Mouse (Mus musculus) hindbrain, postnatal 0 days (tissue): Measurements from ENCODE around the gene L3mbtl2. TPM values are rescaled to one million over a fixed set of nuclear protein-coding genes. Genes with fewer than 3 reads are reported as not detected.
A peak's percentile ranks its signal among the peaks of the same experiment; 100 is the strongest.

Experiments
- ATAC-seq: fragments of 200-750 bp; cut with Nextera tagmentation; 2 replicates; pipeline ENCODE4 v1.8.0; 2017; ENCODE audit warnings: mild to moderate bottlenecking, moderate TSS enrichment, moderate library complexity
- DNase-seq: peaks from one replicate; pipeline ENCODE4 v3.0.0-alpha.2; 2015; ENCODE audit warnings: low spot score
- H3K27ac ChIP-seq: fragments of 300-500 bp; sonication (generic); 2 replicates; pipeline ENCODE4 v1.5.1; 2014; ENCODE audit warnings: mild to moderate bottlenecking
- H3K27me3 ChIP-seq: fragments of 300-500 bp; sonication (generic); 2 replicates; pipeline ENCODE4 v1.6.1; 2014; ENCODE audit warnings: low read length, mixed read lengths; ENCODE audit not compliant: insufficient read depth
- H3K36me3 ChIP-seq: fragments of 300-500 bp; sonication (generic); 2 replicates; pipeline ENCODE4 v1.6.1; 2014; ENCODE audit warnings: low read length, mixed read lengths; ENCODE audit not compliant: insufficient read depth
- H3K4me1 ChIP-seq: fragments of 300-500 bp; sonication (generic); 2 replicates; pipeline ENCODE4 v1.6.1; 2014; ENCODE audit warnings: antibody characterized with exemption, low read length, mixed read lengths; ENCODE audit not compliant: insufficient read depth
- H3K4me2 ChIP-seq: fragments of 300-500 bp; sonication (generic); 2 replicates; pipeline ENCODE4 v1.6.1; 2014; ENCODE audit warnings: low read depth, mild to moderate bottlenecking, low read length, moderate library complexity, mixed read lengths
- H3K4me3 ChIP-seq: fragments of 300-500 bp; sonication (generic); 2 replicates; pipeline ENCODE4 v1.5.1; 2014; ENCODE audit warnings: low read length
- H3K9ac ChIP-seq: fragments of 300-500 bp; sonication (generic); replicated peaks from 2 replicates; pipeline ENCODE4 v1.6.1; 2014; ENCODE audit warnings: mild to moderate bottlenecking, low read length, moderate library complexity, mixed read lengths
- H3K9me3 ChIP-seq: fragments of 300-500 bp; sonication (generic); 2 replicates; pipeline ENCODE4 v1.6.1; 2016; ENCODE audit warnings: low read length, mixed read lengths
- CTCF ChIP-seq: IDR thresholded peaks from 2 replicates; pipeline ENCODE4 v1.5.1; 2016; ENCODE audit warnings: antibody characterized with exemption, control low read depth, low read depth
- WGBS: fragments of 180-500 bp; shearing (Covaris S2); extraction: QIAGEN DNeasy Blood & Tissue Kit; methylation state at CpG from one replicate; pipeline ENCODE4 v1.1.7; 2014; 5-methylcytosine and 5-hydroxymethylcytosine counted together
- polyA plus RNA-seq: library from polyadenylated mRNA; unstranded; fragments of >200 nt; fragmentation: Nextera tagmentation; extraction: Ambion mirVana; gene quantifications from 2 replicates; pipeline ENCODE4 v1.2.1, GENCODE M21; 2015
- total RNA-seq: library from RNA; depleted of rRNA; stranded (reverse); fragments of >200 nt; gene quantifications from 2 replicates; pipeline ENCODE4 v1.2.3, GENCODE M21; 2014

L3mbtl2 gene
- total and polyA plus RNA-seq, 2 experiments from 2014 or later: 27.6 to 31.4 TPM

DNA sequence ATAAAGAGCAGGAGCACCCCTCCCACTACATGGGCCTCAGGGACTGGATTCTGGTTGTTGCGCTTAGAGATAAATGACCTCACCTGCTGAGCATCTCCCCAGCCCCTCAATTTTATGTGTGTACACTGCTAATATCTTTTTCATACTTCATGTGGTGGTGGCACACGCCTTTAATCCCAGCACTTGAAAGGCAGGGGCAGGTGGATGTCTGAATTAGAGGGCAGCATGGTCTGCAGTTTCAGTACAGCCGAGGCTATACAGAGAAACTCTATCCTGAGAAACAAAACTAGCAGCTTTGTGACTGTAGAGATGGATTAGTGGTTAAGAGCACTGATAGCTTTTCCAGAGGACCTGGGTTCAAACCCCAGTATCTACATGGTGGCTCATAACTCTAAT, 39.4 kb downstream of the L3mbtl2 start:
- Histone ChIP-seq H3K27me3 (no peaks in the 10 kb centered on the region), H3K36me3 (peaks cover 35% of the 10 kb centered on the region), H3K9ac (no peak overlapping the region), H3K9me3 (no peaks in the 10 kb centered on the region), H3K4me1 (no peaks in the 10 kb centered on the region), H3K4me2 (no peak overlapping the region), H3K27ac (no peak overlapping the region), H3K4me3 (no peak overlapping the region)
- DNase-seq (no peak), ATAC-seq (0 out of 2 replicates have a peak, but pooled peaks have one; percentile 16)
- 88% methylated on average over 3 of the region's 3 CpGs for WGBS
- no peak for TF ChIP-seq CTCF

DNA sequence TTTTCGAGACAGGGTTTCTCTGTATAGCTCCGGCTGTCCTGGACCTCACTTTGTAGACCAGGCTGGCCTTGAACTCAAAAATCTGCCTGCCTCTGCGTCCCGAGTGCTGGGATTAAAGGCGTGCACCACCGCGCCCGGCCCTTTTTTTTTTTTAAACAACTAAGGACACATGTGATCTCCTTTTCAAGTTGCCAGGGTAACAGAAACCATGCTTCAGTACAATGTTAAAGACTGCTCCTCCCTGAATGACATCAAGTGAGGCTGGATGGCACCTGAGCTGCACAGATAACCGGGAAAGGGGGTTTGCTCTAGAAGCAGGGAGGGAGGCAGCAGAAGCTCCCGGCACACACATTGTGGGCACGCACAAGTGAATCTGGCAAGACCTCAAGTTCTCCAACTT, 45.3 kb downstream of the L3mbtl2 start:
- Histone ChIP-seq H3K36me3 (peaks cover 70% of the 10 kb centered on the region), H3K9me3 (no peaks in the 10 kb centered on the region), H3K4me2 (no peak overlapping the region), H3K27me3 (no peaks in the 10 kb centered on the region), H3K4me3 (no peak overlapping the region), H3K4me1 (no peaks in the 10 kb centered on the region), H3K9ac (no peak overlapping the region), H3K27ac (no peak overlapping the region)
- no peak for TF ChIP-seq CTCF
- WGBS: 89% methylated on average over 11 of the region's 11 CpGs
- DNase-seq (no peak), ATAC-seq (no peak)

DNA sequence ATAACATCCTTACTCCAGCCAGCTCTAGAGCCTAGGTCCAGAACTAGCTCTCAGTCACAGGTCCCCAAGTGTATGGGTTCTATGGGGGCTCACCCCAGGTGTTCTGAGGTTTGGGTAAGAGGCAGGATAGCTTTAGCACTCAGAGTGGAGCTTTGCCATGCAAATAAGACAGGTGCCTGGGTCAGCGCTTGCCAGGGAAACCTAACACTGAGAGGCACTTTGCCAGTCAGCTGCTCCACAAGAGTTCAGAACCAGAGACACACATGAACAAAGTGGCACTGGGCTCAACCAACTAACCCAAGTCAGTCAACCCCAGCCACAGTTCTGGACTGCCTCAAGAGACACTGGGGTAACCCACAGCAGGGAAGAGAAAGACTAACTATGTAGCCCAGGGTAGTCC, 46.0 kb downstream of the L3mbtl2 start:
- no peak for DNase-seq
- ATAC-seq: no peak
- no peak overlapping the region for H3K27ac ChIP-seq
- no peaks in the 10 kb centered on the region for H3K27me3 ChIP-seq
- 94% methylated on average over 1 of the region's 1 CpGs for WGBS
- H3K4me3 ChIP-seq: no peak overlapping the region
- no peak overlapping the region for H3K4me2 ChIP-seq
- H3K9ac ChIP-seq: no peak overlapping the region
- peaks cover 66% of the 10 kb centered on the region for H3K36me3 ChIP-seq
- no peaks in the 10 kb centered on the region for H3K9me3 ChIP-seq
- TF ChIP-seq CTCF: no peak
- no peaks in the 10 kb centered on the region for H3K4me1 ChIP-seq

DNA sequence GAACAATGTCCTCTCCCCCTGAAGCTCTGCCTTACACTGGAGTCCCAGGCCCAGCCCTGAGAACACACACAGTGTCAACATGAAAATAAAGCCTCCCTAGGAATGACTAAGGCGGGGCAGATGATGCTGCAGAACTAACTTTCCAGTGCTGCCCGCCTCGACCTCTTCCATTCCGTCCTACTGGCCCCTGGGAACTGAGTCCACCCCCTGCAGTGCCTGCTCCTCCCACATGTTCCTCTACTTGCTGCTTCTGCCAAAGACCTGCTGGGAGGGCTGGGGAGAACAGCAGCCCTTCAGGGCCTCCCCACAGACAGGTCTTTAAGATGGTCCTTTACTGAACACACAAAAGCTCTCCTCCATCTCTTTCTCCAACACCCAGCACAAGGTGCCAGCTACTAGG, 47.1 kb downstream of the L3mbtl2 start:
- no peaks in the 10 kb centered on the region for H3K4me1 ChIP-seq
- 58% methylated on average over 4 of the region's 4 CpGs for WGBS
- TF ChIP-seq CTCF: no peak

DNA sequence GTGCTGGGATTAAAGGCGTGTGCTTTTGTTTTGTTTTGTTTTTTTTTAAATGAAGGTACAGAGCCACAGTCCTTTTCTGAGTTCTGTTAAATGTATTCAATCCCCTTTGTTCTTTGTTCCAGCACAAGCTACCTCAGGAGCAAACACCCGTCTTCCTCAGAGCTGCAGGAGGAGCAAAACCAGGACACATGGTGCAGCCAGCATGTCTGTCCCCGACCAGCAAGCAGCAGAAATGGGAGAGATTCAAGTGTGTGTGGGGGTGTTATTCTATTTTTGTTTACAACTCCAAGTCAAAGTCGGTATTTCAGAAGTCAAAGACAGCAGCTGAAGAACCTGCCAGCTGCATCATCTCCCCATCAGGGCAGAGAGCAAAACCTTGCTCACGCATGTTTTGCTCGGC, 50.1 kb downstream of the L3mbtl2 start:
- WGBS: 81% methylated on average over 6 of the region's 6 CpGs
- Histone ChIP-seq H3K4me3 (no peak overlapping the region), H3K9ac (no peak overlapping the region), H3K27me3 (no peaks in the 10 kb centered on the region), H3K9me3 (no peaks in the 10 kb centered on the region), H3K27ac (no peak overlapping the region), H3K4me2 (no peak overlapping the region), H3K36me3 (peaks cover 61% of the 10 kb centered on the region), H3K4me1 (no peaks in the 10 kb centered on the region)
- no peak for DNase-seq
- no peak for ATAC-seq
- TF ChIP-seq CTCF: no peak

More for the DNA sequence above, 47.1 kb downstream of the L3mbtl2 start:
- Histone ChIP-seq H3K9ac (no peak overlapping the region), H3K4me3 (no peak overlapping the region), H3K27me3 (no peaks in the 10 kb centered on the region), H3K4me2 (no peak overlapping the region), H3K36me3 (peaks cover 63% of the 10 kb centered on the region), H3K27ac (no peak overlapping the region), H3K9me3 (no peaks in the 10 kb centered on the region)
- no peak for DNase-seq
- ATAC-seq: no peak

DNA sequence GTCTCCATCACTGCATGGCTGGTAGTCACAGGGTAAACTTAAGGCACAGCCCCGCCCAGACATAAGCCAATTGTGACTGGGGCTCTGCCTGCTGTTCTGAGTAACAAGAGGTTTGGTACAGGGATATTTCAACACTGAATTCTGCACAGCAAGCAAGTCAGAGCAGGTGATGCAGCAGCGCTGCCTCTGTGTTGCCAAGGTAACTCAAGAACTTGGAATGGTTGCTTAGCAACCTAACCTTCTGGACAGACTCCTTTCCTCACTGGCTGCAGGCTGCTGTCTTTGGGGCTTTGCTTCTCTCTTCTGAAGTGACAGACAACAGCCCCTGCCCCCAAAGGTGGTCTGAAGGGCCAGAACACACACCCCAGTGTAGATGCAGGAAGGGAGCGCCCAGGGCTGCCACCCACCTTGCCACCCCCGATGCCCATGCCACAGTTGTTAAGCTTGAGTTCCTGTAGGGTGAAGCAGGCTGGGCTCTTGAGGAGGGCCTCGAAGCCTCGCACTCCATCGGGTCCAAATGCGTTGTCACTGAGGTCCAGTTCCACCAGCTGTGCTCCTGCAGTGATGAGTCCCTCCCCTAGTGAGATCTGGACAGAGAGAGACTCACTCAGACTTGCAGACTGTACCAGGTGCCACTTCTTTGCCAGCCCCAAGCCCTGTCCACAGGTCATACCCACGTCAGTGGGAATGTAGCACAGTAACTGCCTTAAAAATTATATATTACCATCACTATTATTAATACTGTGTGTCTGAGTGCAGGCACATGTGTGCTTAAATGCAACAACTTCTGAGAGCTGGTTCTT, 54.8 kb downstream of the L3mbtl2 start:
- H3K27ac ChIP-seq: peak overlapping the region; percentile 70
- H3K36me3 ChIP-seq: peaks cover 50% of the 10 kb centered on the region
- DNase-seq: peak; percentile 83
- no peaks in the 10 kb centered on the region for H3K4me1 ChIP-seq
- ATAC-seq: peak; percentile 87
- no peaks in the 10 kb centered on the region for H3K27me3 ChIP-seq
- no peak overlapping the region for H3K4me3 ChIP-seq
- H3K9ac ChIP-seq: no peak overlapping the region
- H3K4me2 ChIP-seq: no peak overlapping the region
- H3K9me3 ChIP-seq: no peaks in the 10 kb centered on the region
- 68% methylated on average over 9 of the region's 9 CpGs for WGBS
- no peak for TF ChIP-seq CTCF

DNA sequence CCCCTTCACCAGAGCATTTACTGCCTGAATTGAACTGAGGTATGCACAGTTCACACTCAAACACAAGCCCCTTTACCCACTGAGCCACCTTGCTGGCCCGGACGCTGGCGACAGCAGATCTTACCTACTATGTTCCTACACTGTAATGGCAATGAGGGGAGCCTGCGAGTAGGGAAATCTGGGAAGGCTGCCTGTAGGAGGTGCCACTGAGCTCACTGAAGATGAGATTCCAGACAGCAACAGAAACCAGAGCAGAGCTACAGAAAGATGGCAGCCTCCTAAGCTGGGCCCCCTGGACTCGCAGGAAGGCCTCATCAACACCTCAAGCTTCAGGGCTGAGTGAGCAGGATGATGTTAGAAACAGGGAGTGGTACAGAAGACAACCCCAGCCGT, 55.4 kb downstream of the L3mbtl2 start:
- TF ChIP-seq CTCF: no peak; the same call in 1 of the 2 replicates
- 88% methylated on average over 6 of the region's 6 CpGs for WGBS

More for the DNA sequence above, 55.4 kb downstream of the L3mbtl2 start:
- H3K36me3 ChIP-seq: peaks cover 50% of the 10 kb centered on the region
- H3K4me2 ChIP-seq: no peak overlapping the region
- H3K4me1 ChIP-seq: no peaks in the 10 kb centered on the region
- no peaks in the 10 kb centered on the region for H3K9me3 ChIP-seq
- DNase-seq (no peak), ATAC-seq (no peak)
- no peak overlapping the region for H3K9ac ChIP-seq
- H3K4me3 ChIP-seq: no peak overlapping the region
- peak overlapping the region; percentile 70; the same call in 1 of the 2 replicates for H3K27ac ChIP-seq
- no peaks in the 10 kb centered on the region for H3K27me3 ChIP-seq
